Mouse (Mus musculus): ENCODE results near the gene Gm33543. TPM values are rescaled to one million over a fixed set of nuclear protein-coding genes. Genes with fewer than 3 reads are reported as not detected.

Gene Gm33543
- polyA plus RNA-seq, 1 experiment from 2014 or later = not detected

GRCm38 (mm10) chr10:95862664-95863063 lies 19.9 kb upstream of the Gm33543 start:
- H3K4me2 ChIP-seq = no peak overlapping the region
- no peaks in the 10 kb centered on the region for H3K27me3 ChIP-seq
- no peak overlapping the region for H3K9ac ChIP-seq
- H3K27ac ChIP-seq = no peak overlapping the region
- H3K4me3 ChIP-seq = no peak overlapping the region
- H3K36me3 ChIP-seq = no peaks in the 10 kb centered on the region
- no peaks in the 10 kb centered on the region for H3K4me1 ChIP-seq
- H3K9me3 ChIP-seq = no peaks in the 10 kb centered on the region
- WGBS = 70% methylated on average over 3 of the region's 3 CpGs
- ATAC-seq (ENCODE audit: insufficient number of reproducible peaks, low FRiP score, low TSS enrichment, low read depth) = no peak

DNA sequence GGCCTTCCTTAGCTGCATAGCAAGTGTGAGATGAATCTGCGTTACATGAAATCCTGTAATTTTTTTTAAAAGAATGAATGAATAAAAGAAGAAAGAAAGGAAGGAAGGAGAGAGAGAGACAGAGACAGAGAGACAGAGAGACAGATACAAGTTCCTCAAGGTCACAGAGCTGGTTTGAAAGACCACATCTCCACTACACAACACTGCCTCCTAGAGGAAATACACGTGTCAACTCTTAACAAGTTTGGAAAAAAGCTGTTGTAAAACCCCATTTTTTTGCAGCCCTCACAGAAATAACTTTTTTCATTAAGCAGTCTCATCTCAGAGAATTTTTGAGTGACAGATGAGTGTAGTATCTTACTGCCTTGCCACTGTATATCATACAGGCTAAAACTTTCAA lies 15.4 kb upstream of the Gm33543 start:
- no peak for ATAC-seq (ENCODE audit: insufficient number of reproducible peaks, low FRiP score, low TSS enrichment, low read depth)
- Histone ChIP-seq H3K27ac (no peak overlapping the region), H3K4me3 (no peak overlapping the region), H3K9me3 (no peaks in the 10 kb centered on the region), H3K36me3 (no peaks in the 10 kb centered on the region), H3K9ac (no peak overlapping the region), H3K27me3 (no peaks in the 10 kb centered on the region), H3K4me2 (no peak overlapping the region), H3K4me1 (no peaks in the 10 kb centered on the region)
- WGBS = 39% methylated on average over 2 of the region's 2 CpGs

DNA sequence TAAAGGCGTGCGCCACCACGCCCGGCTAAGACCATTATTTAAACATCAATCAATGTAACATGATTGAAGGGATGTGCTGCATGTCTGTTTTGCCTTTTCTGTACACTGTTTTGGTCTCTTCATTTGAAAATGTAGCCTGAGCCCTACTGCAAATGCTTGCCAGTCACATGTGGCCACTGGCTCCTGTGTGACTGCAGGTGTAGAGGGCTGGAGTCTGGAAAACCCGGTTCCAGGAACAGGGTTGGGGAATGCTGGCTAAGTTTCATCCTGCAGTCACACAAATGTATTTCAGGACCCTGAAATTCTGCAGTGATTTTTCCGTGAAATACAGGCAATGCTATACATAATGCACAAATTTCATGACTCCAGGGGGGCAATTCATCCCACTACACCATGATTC lies 12.7 kb upstream of the Gm33543 start:
- H3K4me1 ChIP-seq = no peaks in the 10 kb centered on the region
- 91% methylated on average over 6 of the region's 6 CpGs for WGBS
- no peak for ATAC-seq (ENCODE audit: insufficient number of reproducible peaks, low FRiP score, low TSS enrichment, low read depth)
- no peak overlapping the region for H3K9ac ChIP-seq
- H3K9me3 ChIP-seq = no peaks in the 10 kb centered on the region
- no peak overlapping the region for H3K27ac ChIP-seq
- H3K36me3 ChIP-seq = no peaks in the 10 kb centered on the region
- no peak overlapping the region for H3K4me3 ChIP-seq
- H3K4me2 ChIP-seq = no peak overlapping the region
- no peaks in the 10 kb centered on the region for H3K27me3 ChIP-seq

GRCm38 (mm10) chr10:95850504-95850903 lies 7.8 kb upstream of the Gm33543 start:
- ATAC-seq (ENCODE audit: insufficient number of reproducible peaks, low FRiP score, low TSS enrichment, low read depth) = no peak
- 72% methylated on average over 3 of the region's 3 CpGs for WGBS
- H3K4me1 ChIP-seq = no peaks in the 10 kb centered on the region
- H3K27me3 ChIP-seq = no peaks in the 10 kb centered on the region
- H3K4me2 ChIP-seq = no peak overlapping the region
- no peaks in the 10 kb centered on the region for H3K9me3 ChIP-seq
- no peak overlapping the region for H3K9ac ChIP-seq
- H3K27ac ChIP-seq = no peak overlapping the region
- H3K36me3 ChIP-seq = no peaks in the 10 kb centered on the region
- no peak overlapping the region for H3K4me3 ChIP-seq

GRCm38 (mm10) chr10:95846739-95847138 lies 4.0 kb upstream of the Gm33543 start:
- Histone ChIP-seq H3K4me1 (0 out of 2 replicates have a peak, but pooled peaks cover 5% of the 10 kb centered on the region), H3K27ac (no peak overlapping the region), H3K9me3 (no peaks in the 10 kb centered on the region), H3K4me2 (no peak overlapping the region), H3K36me3 (no peaks in the 10 kb centered on the region), H3K9ac (no peak overlapping the region), H3K27me3 (no peaks in the 10 kb centered on the region), H3K4me3 (no peak overlapping the region)
- 83% methylated on average over 3 of the region's 3 CpGs for WGBS
- no peak for ATAC-seq (ENCODE audit: insufficient number of reproducible peaks, low FRiP score, low TSS enrichment, low read depth)

GRCm38 (mm10) chr10:95846281-95846680 lies 3.6 kb upstream of the Gm33543 start:
- Histone ChIP-seq H3K36me3 (no peaks in the 10 kb centered on the region), H3K4me1 (0 out of 2 replicates have a peak, but pooled peaks cover 5% of the 10 kb centered on the region), H3K9me3 (no peaks in the 10 kb centered on the region), H3K4me2 (no peak overlapping the region), H3K4me3 (no peak overlapping the region), H3K27ac (no peak overlapping the region), H3K9ac (no peak overlapping the region), H3K27me3 (no peaks in the 10 kb centered on the region)
- no peak for ATAC-seq (ENCODE audit: insufficient number of reproducible peaks, low FRiP score, low TSS enrichment, low read depth)

DNA sequence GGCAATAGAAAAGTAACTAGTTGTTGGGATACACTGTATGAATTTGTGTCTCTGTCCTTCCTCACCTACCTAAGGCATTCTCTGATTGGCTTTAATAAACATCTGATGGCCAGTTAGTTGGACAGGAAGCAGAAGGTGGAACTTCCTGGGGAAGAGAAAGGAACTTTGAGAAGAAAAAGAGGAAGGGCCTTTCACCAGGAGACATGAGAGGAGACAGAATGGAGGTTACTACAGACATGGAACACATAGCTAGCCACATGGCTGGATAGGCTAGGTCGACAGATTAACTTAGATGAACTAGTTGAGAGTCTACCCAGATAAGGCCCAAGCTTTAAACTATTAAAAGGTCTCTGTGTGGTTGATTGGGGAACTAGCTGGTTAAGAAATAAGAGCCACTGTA lies 1.1 kb upstream of the Gm33543 start:
- 82% methylated on average over 1 of the region's 1 CpGs for WGBS
- H3K4me1 ChIP-seq = 0 out of 2 replicates have a peak, but pooled peaks cover 5% of the 10 kb centered on the region

DNA sequence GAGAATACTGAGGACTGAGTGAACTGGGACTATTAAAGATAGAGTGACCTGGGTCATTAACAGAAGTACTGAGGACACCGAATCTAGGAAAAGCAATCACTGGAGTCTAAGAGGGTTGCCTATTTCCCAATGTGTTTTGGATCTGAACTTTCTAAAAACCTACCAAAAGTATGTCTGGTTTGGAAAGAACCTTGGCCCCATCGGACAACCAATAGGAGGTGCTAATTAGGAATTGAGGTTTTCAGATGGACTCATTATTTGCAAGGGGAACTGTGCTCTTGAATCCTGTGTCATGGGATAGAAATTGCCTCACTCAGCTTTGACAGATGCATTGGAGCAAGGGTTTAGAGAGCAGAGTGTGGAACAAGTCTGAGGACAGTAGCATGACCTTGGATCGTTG lies 1.5 kb downstream of the Gm33543 start:
- 0 out of 2 replicates have a peak, but pooled peaks cover 5% of the 10 kb centered on the region for H3K4me1 ChIP-seq
- no peaks in the 10 kb centered on the region for H3K27me3 ChIP-seq
- WGBS = 88% methylated on average over 3 of the region's 3 CpGs
- no peaks in the 10 kb centered on the region for H3K36me3 ChIP-seq
- H3K9ac ChIP-seq = no peak overlapping the region
- ATAC-seq (ENCODE audit: insufficient number of reproducible peaks, low FRiP score, low TSS enrichment, low read depth) = no peak
- no peak overlapping the region for H3K4me2 ChIP-seq
- H3K4me3 ChIP-seq = no peak overlapping the region
- no peaks in the 10 kb centered on the region for H3K9me3 ChIP-seq
- H3K27ac ChIP-seq = no peak overlapping the region

More for the DNA sequence above, 1.1 kb upstream of the Gm33543 start:
- no peak overlapping the region for H3K4me3 ChIP-seq
- H3K27ac ChIP-seq = no peak overlapping the region
- no peaks in the 10 kb centered on the region for H3K27me3 ChIP-seq
- ATAC-seq (ENCODE audit: insufficient number of reproducible peaks, low FRiP score, low TSS enrichment, low read depth) = no peak
- H3K9me3 ChIP-seq = no peaks in the 10 kb centered on the region
- no peak overlapping the region for H3K9ac ChIP-seq
- no peak overlapping the region for H3K4me2 ChIP-seq
- no peaks in the 10 kb centered on the region for H3K36me3 ChIP-seq

GRCm38 (mm10) chr10:95839803-95840202 lies 2.9 kb downstream of the Gm33543 start:
- Histone ChIP-seq H3K27me3 (no peaks in the 10 kb centered on the region), H3K9ac (no peak overlapping the region), H3K27ac (no peak overlapping the region), H3K36me3 (no peaks in the 10 kb centered on the region), H3K9me3 (no peaks in the 10 kb centered on the region), H3K4me2 (no peak overlapping the region), H3K4me1 (0 out of 2 replicates have a peak, but pooled peaks cover 5% of the 10 kb centered on the region), H3K4me3 (no peak overlapping the region)
- no peak for ATAC-seq (ENCODE audit: insufficient number of reproducible peaks, low FRiP score, low TSS enrichment, low read depth)
- 79% methylated on average over 3 of the region's 3 CpGs for WGBS

GRCm38 (mm10) chr10:95839036-95839435 lies 3.7 kb downstream of the Gm33543 start:
- no peaks in the 10 kb centered on the region for H3K36me3 ChIP-seq
- H3K9me3 ChIP-seq = no peaks in the 10 kb centered on the region
- no peak overlapping the region for H3K4me2 ChIP-seq
- H3K9ac ChIP-seq = no peak overlapping the region
- H3K27ac ChIP-seq = no peak overlapping the region
- ATAC-seq (ENCODE audit: insufficient number of reproducible peaks, low FRiP score, low TSS enrichment, low read depth) = no peak
- H3K4me1 ChIP-seq = 0 out of 2 replicates have a peak, but pooled peaks cover 5% of the 10 kb centered on the region
- H3K4me3 ChIP-seq = no peak overlapping the region
- no peaks in the 10 kb centered on the region for H3K27me3 ChIP-seq
- 86% methylated on average over 4 of the region's 4 CpGs for WGBS

DNA sequence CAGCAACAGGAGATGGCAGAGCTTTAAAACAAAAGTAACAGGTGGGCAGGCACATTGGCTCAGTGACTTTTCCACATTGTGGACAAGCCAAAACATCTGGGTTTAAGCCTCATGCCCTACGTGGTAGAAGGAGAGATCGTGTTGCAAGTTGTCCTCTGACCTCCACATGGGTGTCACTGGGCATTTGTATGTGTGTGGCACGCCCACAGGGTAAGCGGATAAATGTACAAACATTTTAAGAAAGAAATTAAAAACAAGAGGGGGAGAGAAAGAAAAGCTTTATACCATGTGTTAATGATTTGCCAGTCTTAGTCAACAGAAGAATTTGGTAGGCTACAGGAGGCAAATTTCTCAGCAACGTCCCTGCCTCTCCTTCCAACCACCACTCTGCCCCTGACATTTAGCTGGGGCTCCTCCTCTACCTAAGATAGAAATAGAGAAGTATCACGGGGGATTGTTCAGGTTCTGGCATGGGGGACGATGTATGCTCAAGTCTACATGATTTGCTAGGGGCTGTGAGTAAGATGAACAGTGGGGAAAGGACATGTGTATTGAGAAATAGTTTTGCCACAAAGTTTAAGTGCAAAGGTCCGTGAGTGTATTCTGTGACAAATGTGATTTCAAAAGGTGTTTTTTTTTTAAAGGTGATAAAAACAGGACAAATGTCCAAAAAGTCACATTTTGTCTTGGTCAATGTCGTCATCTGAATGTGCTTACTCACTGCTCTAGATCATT lies 6.0 kb downstream of the Gm33543 start:
- Histone ChIP-seq H3K9me3 (no peaks in the 10 kb centered on the region), H3K27ac (no peak overlapping the region), H3K36me3 (no peaks in the 10 kb centered on the region), H3K27me3 (no peaks in the 10 kb centered on the region), H3K9ac (no peak overlapping the region), H3K4me3 (no peak overlapping the region), H3K4me1 (no peaks in the 10 kb centered on the region), H3K4me2 (no peak overlapping the region)
- WGBS = 61% methylated on average over 9 of the region's 9 CpGs
- ATAC-seq (ENCODE audit: insufficient number of reproducible peaks, low FRiP score, low TSS enrichment, low read depth) = no peak

GRCm38 (mm10) chr10:95830891-95831290 lies 11.8 kb downstream of the Gm33543 start:
- Histone ChIP-seq H3K9me3 (no peaks in the 10 kb centered on the region), H3K36me3 (no peaks in the 10 kb centered on the region), H3K4me1 (no peaks in the 10 kb centered on the region), H3K4me2 (no peak overlapping the region), H3K27ac (no peak overlapping the region), H3K9ac (no peak overlapping the region), H3K27me3 (no peaks in the 10 kb centered on the region), H3K4me3 (no peak overlapping the region)
- ATAC-seq (ENCODE audit: insufficient number of reproducible peaks, low FRiP score, low TSS enrichment, low read depth) = no peak
- WGBS = 74% methylated on average over 5 of the region's 5 CpGs

DNA sequence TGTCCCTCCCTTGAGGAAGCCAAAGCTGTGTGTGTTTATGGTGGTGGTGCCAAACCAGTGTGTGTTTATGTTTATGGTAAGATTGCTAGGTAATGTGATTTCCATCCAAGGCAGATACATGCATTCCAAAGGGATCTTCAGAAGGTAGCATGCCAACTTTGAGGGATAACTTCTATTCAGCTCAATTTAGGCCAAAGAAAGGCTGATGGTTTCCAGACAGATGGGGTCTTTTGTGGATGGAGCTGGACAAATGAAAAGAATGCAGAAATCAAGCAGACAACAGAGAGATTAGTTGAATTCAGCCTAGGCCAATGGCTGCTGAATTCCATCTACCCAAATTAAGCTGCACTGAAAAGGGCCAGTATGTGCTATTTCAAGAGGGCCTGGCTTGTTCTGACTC lies 13.3 kb downstream of the Gm33543 start:
- H3K36me3 ChIP-seq = no peaks in the 10 kb centered on the region
- 0 out of 2 replicates have a peak, but pooled peaks cover 6% of the 10 kb centered on the region for H3K4me1 ChIP-seq
- H3K4me3 ChIP-seq = no peak overlapping the region
- H3K9ac ChIP-seq = no peak overlapping the region
- no peak for ATAC-seq (ENCODE audit: insufficient number of reproducible peaks, low FRiP score, low TSS enrichment, low read depth)
- H3K27me3 ChIP-seq = no peaks in the 10 kb centered on the region
- H3K9me3 ChIP-seq = no peaks in the 10 kb centered on the region
- H3K27ac ChIP-seq = no peak overlapping the region
- H3K4me2 ChIP-seq = no peak overlapping the region

Measured in limb, embryonic 15.5 days (tissue).